Mouse (Mus musculus): ENCODE results near the gene Gm4133. TPM values are rescaled to one million over a fixed set of nuclear protein-coding genes. Genes with fewer than 3 reads are reported as not detected.
"Not testable (repeated sequence)": the region's sequence is repeated elsewhere in the genome, so short reads cannot be mapped to it uniquely, and the experiment has no call there.

Gm4133 gene
- polyA plus RNA-seq (2015; fragmentation: Nextera tagmentation; extraction: Ambion mirVana) = not detected in 2 replicates

- ATAC-seq (replicated peaks; ENCODE audit: insufficient number of reproducible peaks, insufficient read depth, low FRiP score, low read depth); H3K4me1 ChIP-seq (replicated peaks); H3K27ac ChIP-seq; H3K9me3 ChIP-seq (replicated peaks); H3K9ac ChIP-seq; H3K4me3 ChIP-seq; H3K36me3 ChIP-seq; H3K27me3 ChIP-seq; H3K4me2 ChIP-seq: not testable (repeated sequence)
- WGBS = no CpG with 5 or more reads among the region's 2 CpGs
These were observed at the start of gene Gm4133 for GRCm38 (mm10) chr7:20333965-20334364. Gene Gm4133, minus strand, starts transcription at chr7:20334065.

- H3K27me3 ChIP-seq; H3K36me3 ChIP-seq; H3K9ac ChIP-seq; H3K27ac ChIP-seq; H3K9me3 ChIP-seq (replicated peaks); H3K4me1 ChIP-seq (replicated peaks); H3K4me3 ChIP-seq; H3K4me2 ChIP-seq; ATAC-seq (replicated peaks; ENCODE audit: insufficient number of reproducible peaks, insufficient read depth, low FRiP score, low read depth): not testable (repeated sequence)
- no CpG with 5 or more reads among the region's 1 CpGs for WGBS
These were observed 41.4 kb upstream of the Gm4133 start, which contains the start of gene Gm5728 for GRCm38 (mm10) chr7:20375310-20375709. Gene Gm5728, minus strand, starts transcription at chr7:20375410.

Other genes starting within 250 kb of the Gm4133 start
- gene Vmn1r91, start 234.4 kb downstream of the Gm4133 start, polyA plus RNA-seq (2015; fragmentation: Nextera tagmentation; extraction: Ambion mirVana) = not detected in 2 replicates
- gene Gm16442, start 211.5 kb downstream of the Gm4133 start, polyA plus RNA-seq (2015; fragmentation: Nextera tagmentation; extraction: Ambion mirVana) = not detected in 2 replicates
- gene Vmn1r93, start 195.0 kb downstream of the Gm4133 start, polyA plus RNA-seq (2015; fragmentation: Nextera tagmentation; extraction: Ambion mirVana) = not detected in 2 replicates
- gene Vmn1r94, start 165.7 kb downstream of the Gm4133 start, polyA plus RNA-seq (2015; fragmentation: Nextera tagmentation; extraction: Ambion mirVana) = not detected in 2 replicates
- not detected in 2 replicates for gene Vmn1r95, start 140.4 kb downstream of the Gm4133 start, polyA plus RNA-seq (2015; fragmentation: Nextera tagmentation; extraction: Ambion mirVana)
- gene Gm6164, start 128.5 kb downstream of the Gm4133 start, polyA plus RNA-seq (2015; fragmentation: Nextera tagmentation; extraction: Ambion mirVana) = not detected in 2 replicates
- not detected in 2 replicates for gene Gm4498, start 100.2 kb downstream of the Gm4133 start, polyA plus RNA-seq (2015; fragmentation: Nextera tagmentation; extraction: Ambion mirVana)
- not detected in 2 replicates for gene Gm5890, start 71.2 kb downstream of the Gm4133 start, polyA plus RNA-seq (2015; fragmentation: Nextera tagmentation; extraction: Ambion mirVana)
- not detected in 2 replicates for gene Gm5728, start 41.3 kb upstream of the Gm4133 start, polyA plus RNA-seq (2015; fragmentation: Nextera tagmentation; extraction: Ambion mirVana)
- not detected in 2 replicates for gene Vmn1r100, start 83.9 kb upstream of the Gm4133 start, polyA plus RNA-seq (2015; fragmentation: Nextera tagmentation; extraction: Ambion mirVana)
- not detected in 2 replicates for gene Vmn1r101, start 108.5 kb upstream of the Gm4133 start, polyA plus RNA-seq (2015; fragmentation: Nextera tagmentation; extraction: Ambion mirVana)
- gene Gm10670, start 140.9 kb upstream of the Gm4133 start, polyA plus RNA-seq (2015; fragmentation: Nextera tagmentation; extraction: Ambion mirVana) = not detected in 2 replicates
- gene Vmn1r103, start 176.5 kb upstream of the Gm4133 start, polyA plus RNA-seq (2015; fragmentation: Nextera tagmentation; extraction: Ambion mirVana) = not detected in 2 replicates
- gene Vmn1r104, start 199.8 kb upstream of the Gm4133 start, polyA plus RNA-seq (2015; fragmentation: Nextera tagmentation; extraction: Ambion mirVana) = not detected in 2 replicates
- not detected in 2 replicates for gene Gm5726, start 211.7 kb upstream of the Gm4133 start, polyA plus RNA-seq (2015; fragmentation: Nextera tagmentation; extraction: Ambion mirVana)
- not detected in 2 replicates for gene Gm4141, start 242.2 kb upstream of the Gm4133 start, polyA plus RNA-seq (2015; fragmentation: Nextera tagmentation; extraction: Ambion mirVana)